Mouse (Mus musculus): ENCODE results near the gene Nrp2. TPM values are rescaled to one million over a fixed set of nuclear protein-coding genes. Genes with fewer than 3 reads are reported as not detected.
A peak's percentile ranks its signal among the peaks of the same experiment; 100 is the strongest.

Nrp2 gene
- polyA plus RNA-seq, 1 experiment from 2014 or later = 25.5 TPM

GRCm38 (mm10) chr1:62782573-62782972 lies 79.5 kb downstream of the Nrp2 start:
- Histone ChIP-seq H3K4me2 (no peak overlapping the region), H3K27me3 (replicated peaks) (no peaks in the 10 kb centered on the region), H3K4me1 (peaks cover 29% of the 10 kb centered on the region), H3K36me3 (replicated peaks) (no peaks in the 10 kb centered on the region; the same call in 1 of the 2 replicates), H3K9ac (no peak overlapping the region), H3K4me3 (no peak overlapping the region), H3K27ac (no peak overlapping the region), H3K9me3 (no peaks in the 10 kb centered on the region)
- ATAC-seq (replicated peaks) = no peak

DNA sequence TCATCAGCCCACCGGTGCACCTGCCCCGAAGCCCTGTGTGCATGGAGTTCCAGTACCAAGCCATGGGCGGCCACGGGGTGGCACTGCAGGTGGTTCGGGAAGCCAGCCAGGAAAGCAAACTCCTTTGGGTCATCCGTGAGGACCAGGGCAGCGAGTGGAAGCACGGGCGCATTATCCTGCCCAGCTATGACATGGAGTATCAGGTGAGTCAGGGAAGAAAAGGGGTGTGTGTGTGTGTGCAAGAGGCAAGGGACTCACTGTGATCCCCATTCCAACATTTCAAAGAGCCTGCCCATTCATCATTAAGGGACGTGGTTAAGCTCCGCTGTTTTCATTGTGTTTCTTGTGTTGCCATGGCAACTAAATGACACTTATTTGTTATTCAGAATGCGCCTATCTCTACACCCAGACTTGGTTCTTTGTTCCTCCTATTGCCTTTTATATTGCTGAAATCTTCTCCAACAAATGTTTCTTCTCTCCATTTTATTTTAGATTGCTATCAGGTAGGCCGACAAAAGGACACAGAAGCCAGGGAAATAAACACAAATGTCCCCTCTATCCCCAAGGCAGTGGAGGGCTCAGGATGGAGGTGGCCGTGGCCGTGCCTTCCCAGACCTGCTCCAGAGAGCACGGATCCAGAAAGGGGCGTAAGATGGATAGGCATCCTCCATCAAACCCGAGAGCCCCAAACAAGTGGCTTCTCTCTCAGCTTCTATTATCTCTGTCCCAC lies 80.4 kb downstream of the Nrp2 start:
- no peak overlapping the region for H3K4me2 ChIP-seq

DNA sequence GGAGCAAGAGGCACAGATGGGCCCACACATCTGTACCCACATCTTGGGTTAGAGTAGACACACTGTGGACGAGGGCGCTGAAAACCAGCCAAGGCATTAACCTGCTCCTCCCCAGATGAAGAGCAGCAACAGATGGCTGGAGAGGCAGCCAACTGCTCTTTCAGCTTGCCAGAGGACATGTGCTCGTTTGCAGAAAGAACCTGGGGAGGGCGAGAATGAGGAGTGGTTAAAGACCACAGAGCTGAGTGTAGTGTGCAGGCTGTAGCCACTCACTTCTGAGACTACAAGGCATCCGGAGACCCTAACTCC lies 81.0 kb downstream of the Nrp2 start:
- 0 out of 2 replicates have a peak, but pooled peaks have one; percentile 21 for ATAC-seq (replicated peaks)
- peaks cover 29% of the 10 kb centered on the region for H3K4me1 ChIP-seq
- no peak overlapping the region for H3K4me3 ChIP-seq
- H3K27ac ChIP-seq = peak overlapping the region; percentile 77
- H3K9me3 ChIP-seq = no peaks in the 10 kb centered on the region
- H3K4me2 ChIP-seq = no peak overlapping the region
- no peak overlapping the region for H3K9ac ChIP-seq
- no peaks in the 10 kb centered on the region for H3K27me3 ChIP-seq (replicated peaks)
- H3K36me3 ChIP-seq (replicated peaks) = no peaks in the 10 kb centered on the region
- 58% methylated on average over 5 of the region's 5 CpGs for WGBS

More for the DNA sequence above, 80.4 kb downstream of the Nrp2 start:
- Histone ChIP-seq H3K9ac (no peak overlapping the region), H3K36me3 (replicated peaks) (no peaks in the 10 kb centered on the region; the same call in 1 of the 2 replicates), H3K27me3 (replicated peaks) (no peaks in the 10 kb centered on the region), H3K27ac (peak overlapping the region; percentile 77), H3K9me3 (no peaks in the 10 kb centered on the region), H3K4me3 (no peak overlapping the region), H3K4me1 (peaks cover 29% of the 10 kb centered on the region)
- WGBS = 56% methylated on average over 18 of the region's 18 CpGs
- ATAC-seq (replicated peaks) = peak; percentile 49

GRCm38 (mm10) chr1:62786255-62786654 lies 83.2 kb downstream of the Nrp2 start:
- H3K9me3 ChIP-seq = no peaks in the 10 kb centered on the region
- H3K4me2 ChIP-seq = no peak overlapping the region
- no peak overlapping the region for H3K4me3 ChIP-seq
- no peaks in the 10 kb centered on the region for H3K27me3 ChIP-seq (replicated peaks)
- ATAC-seq (replicated peaks) = no peak
- H3K36me3 ChIP-seq (replicated peaks) = no peaks in the 10 kb centered on the region
- no peak overlapping the region for H3K27ac ChIP-seq
- H3K4me1 ChIP-seq = peaks cover 19% of the 10 kb centered on the region
- no peak overlapping the region for H3K9ac ChIP-seq
- WGBS = 15% methylated on average over 5 of the region's 5 CpGs

DNA sequence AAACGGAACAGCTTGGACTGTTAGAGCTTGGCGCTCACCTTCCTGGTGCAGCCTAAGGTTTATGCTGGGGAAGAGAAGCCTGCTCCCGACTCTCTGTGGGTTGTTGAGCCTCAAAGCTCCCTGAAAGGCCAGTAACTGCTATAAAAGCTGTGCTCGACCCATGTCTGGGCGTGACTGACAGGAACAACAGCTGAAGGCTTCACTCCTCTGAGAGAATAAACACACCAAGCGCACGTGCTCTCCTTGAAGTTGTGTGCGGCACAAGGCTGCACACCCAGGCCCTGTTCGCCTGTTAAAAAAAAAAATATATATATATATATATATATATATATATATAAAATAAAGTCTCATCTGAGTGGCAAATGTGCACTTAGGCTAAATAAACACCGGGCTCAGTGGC lies 84.5 kb downstream of the Nrp2 start:
- Histone ChIP-seq H3K4me1 (peaks cover 19% of the 10 kb centered on the region), H3K27ac (no peak overlapping the region), H3K4me2 (no peak overlapping the region), H3K4me3 (no peak overlapping the region), H3K9ac (no peak overlapping the region), H3K9me3 (no peaks in the 10 kb centered on the region), H3K36me3 (replicated peaks) (no peaks in the 10 kb centered on the region), H3K27me3 (replicated peaks) (no peaks in the 10 kb centered on the region; the same call in 1 of the 2 replicates)
- WGBS = 86% methylated on average over 10 of the region's 10 CpGs
- no peak for ATAC-seq (replicated peaks)

GRCm38 (mm10) chr1:62794223-62794895 lies 91.3 kb downstream of the Nrp2 start:
- peaks cover 22% of the 10 kb centered on the region for H3K4me1 ChIP-seq
- H3K4me3 ChIP-seq = no peak overlapping the region
- 16% methylated on average over 19 of the region's 19 CpGs for WGBS

DNA sequence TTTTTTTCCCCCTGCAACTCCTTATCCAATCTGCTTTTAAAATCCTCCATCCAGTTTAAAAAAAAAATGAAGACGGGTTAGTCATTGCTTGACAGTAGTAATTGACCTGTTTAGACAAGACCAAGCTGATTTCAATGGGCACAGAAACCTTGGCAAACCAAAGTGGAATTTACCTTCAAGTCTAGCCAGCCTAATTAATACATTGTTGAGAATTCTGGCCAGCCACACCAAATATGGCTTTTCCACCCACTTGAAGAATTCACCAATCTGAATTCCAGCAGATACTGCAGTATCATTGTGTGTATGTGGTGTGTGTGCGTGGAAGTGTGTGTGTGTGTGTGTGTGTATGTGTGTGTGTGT lies 91.8 kb downstream of the Nrp2 start:
- Histone ChIP-seq H3K36me3 (replicated peaks) (no peaks in the 10 kb centered on the region), H3K9ac (no peak overlapping the region; the same call in 1 of the 2 replicates), H3K4me1 (peaks cover 22% of the 10 kb centered on the region), H3K4me2 (peak overlapping the region; percentile 29), H3K27ac (peak overlapping the region; percentile 74), H3K27me3 (replicated peaks) (no peaks in the 10 kb centered on the region; the same call in 1 of the 2 replicates), H3K4me3 (no peak overlapping the region), H3K9me3 (no peaks in the 10 kb centered on the region)
- 40% methylated on average over 2 of the region's 2 CpGs for WGBS
- peak; percentile 32 for ATAC-seq (replicated peaks)

More at GRCm38 (mm10) chr1:62794223-62794895, 91.3 kb downstream of the Nrp2 start:
- H3K27me3 ChIP-seq (replicated peaks) = no peaks in the 10 kb centered on the region; the same call in 1 of the 2 replicates
- no peak overlapping the region; the same call in 1 of the 2 replicates for H3K9ac ChIP-seq
- ATAC-seq (replicated peaks) = peak; percentile 91
- H3K27ac ChIP-seq = peak overlapping the region; percentile 74
- H3K36me3 ChIP-seq (replicated peaks) = no peaks in the 10 kb centered on the region
- H3K9me3 ChIP-seq = no peaks in the 10 kb centered on the region
- H3K4me2 ChIP-seq = peak overlapping the region; percentile 29

- H3K4me1 ChIP-seq = peaks cover 22% of the 10 kb centered on the region
- peak overlapping the region; percentile 21; the same call in 1 of the 2 replicates for H3K4me3 ChIP-seq
- WGBS = 16% methylated on average over 28 of the region's 28 CpGs
- no peak overlapping the region for H3K9ac ChIP-seq
- no peaks in the 10 kb centered on the region for H3K36me3 ChIP-seq (replicated peaks)
- H3K4me2 ChIP-seq = peak overlapping the region; percentile 40
- H3K27me3 ChIP-seq (replicated peaks) = no peaks in the 10 kb centered on the region; the same call in 1 of the 2 replicates
- no peaks in the 10 kb centered on the region for H3K9me3 ChIP-seq
- peak; percentile 64 for ATAC-seq (replicated peaks)
- H3K27ac ChIP-seq = peak overlapping the region; percentile 74; the same call in 1 of the 2 replicates
Measured at GRCm38 (mm10) chr1:62795307-62796037, 92.4 kb downstream of the Nrp2 start.

- Histone ChIP-seq H3K27ac (no peak overlapping the region), H3K9me3 (no peaks in the 10 kb centered on the region), H3K4me2 (peak overlapping the region; percentile 40), H3K27me3 (replicated peaks) (no peaks in the 10 kb centered on the region; the same call in 1 of the 2 replicates), H3K9ac (no peak overlapping the region), H3K4me3 (peak overlapping the region; percentile 21; the same call in 1 of the 2 replicates), H3K4me1 (peaks cover 22% of the 10 kb centered on the region), H3K36me3 (replicated peaks) (no peaks in the 10 kb centered on the region)
- peak; percentile 41 for ATAC-seq (replicated peaks)
- WGBS = 31% methylated on average over 9 of the region's 9 CpGs
Measured at GRCm38 (mm10) chr1:62796038-62796647, 93.1 kb downstream of the Nrp2 start.

GRCm38 (mm10) chr1:62799427-62799826 lies 96.3 kb downstream of the Nrp2 start:
- no peak overlapping the region for H3K27ac ChIP-seq
- H3K4me1 ChIP-seq = peaks cover 15% of the 10 kb centered on the region
- 50% methylated on average over 4 of the region's 4 CpGs for WGBS
- no peaks in the 10 kb centered on the region for H3K36me3 ChIP-seq (replicated peaks)
- no peak overlapping the region for H3K9ac ChIP-seq
- no peak overlapping the region for H3K4me2 ChIP-seq
- H3K27me3 ChIP-seq (replicated peaks) = no peaks in the 10 kb centered on the region
- H3K9me3 ChIP-seq = no peaks in the 10 kb centered on the region
- ATAC-seq (replicated peaks) = no peak
- H3K4me3 ChIP-seq = no peak overlapping the region

DNA sequence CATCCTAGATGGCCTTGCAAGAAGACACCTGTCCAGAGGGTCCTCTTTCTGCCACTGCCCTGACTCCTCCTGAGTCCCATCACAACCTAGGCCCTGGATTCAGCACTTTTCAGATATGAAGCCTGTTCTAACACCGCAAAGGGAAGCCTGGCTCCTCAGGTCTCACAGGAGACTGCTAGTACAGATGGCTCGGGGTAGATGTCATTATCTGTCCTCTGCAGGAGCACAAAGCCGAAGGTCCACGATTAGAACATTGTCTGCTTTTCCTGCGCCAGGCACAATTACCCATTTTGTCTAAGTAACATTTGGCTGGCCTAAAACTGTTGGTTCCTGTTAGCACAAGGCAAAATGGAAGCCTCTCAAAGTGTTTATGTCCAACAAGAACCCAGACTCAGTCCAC lies 97.3 kb downstream of the Nrp2 start:
- Histone ChIP-seq H3K4me3 (no peak overlapping the region), H3K4me2 (no peak overlapping the region), H3K27ac (no peak overlapping the region), H3K9me3 (no peaks in the 10 kb centered on the region), H3K36me3 (replicated peaks) (no peaks in the 10 kb centered on the region), H3K27me3 (replicated peaks) (no peaks in the 10 kb centered on the region), H3K9ac (no peak overlapping the region), H3K4me1 (peaks cover 6% of the 10 kb centered on the region)
- no peak for ATAC-seq (replicated peaks)
- 94% methylated on average over 5 of the region's 5 CpGs for WGBS

- 62% methylated on average over 4 of the region's 4 CpGs for WGBS
- H3K27me3 ChIP-seq (replicated peaks) = no peaks in the 10 kb centered on the region
- H3K4me2 ChIP-seq = no peak overlapping the region
- no peak overlapping the region for H3K4me3 ChIP-seq
- H3K9me3 ChIP-seq = no peaks in the 10 kb centered on the region
- ATAC-seq (replicated peaks) = no peak
- H3K4me1 ChIP-seq = no peaks in the 10 kb centered on the region
- no peaks in the 10 kb centered on the region for H3K36me3 ChIP-seq (replicated peaks)
- H3K27ac ChIP-seq = no peak overlapping the region
- H3K9ac ChIP-seq = no peak overlapping the region
Measured at GRCm38 (mm10) chr1:62801429-62801828, 98.3 kb downstream of the Nrp2 start.
